Mouse (Mus musculus) hindbrain, embryonic 15.5 days (tissue): Measurements from ENCODE around the gene Prpsap1. TPM values are rescaled to one million over a fixed set of nuclear protein-coding genes. Genes with fewer than 3 reads are reported as not detected.

ENCODE experiments used
- ATAC-seq: fragments of 200-750 bp; cut with Nextera tagmentation; 2 replicates; pipeline ENCODE4 v1.8.0; 2017; ENCODE audit warnings: low read depth, moderate number of reproducible peaks, moderate TSS enrichment; ENCODE audit not compliant: low FRiP score
- H3K27ac ChIP-seq: fragments of 300-500 bp; sonication (generic); replicated peaks from 2 replicates; pipeline ENCODE4 v1.5.1; 2015; ENCODE audit warnings: mild to moderate bottlenecking, inconsistent platforms
- H3K27me3 ChIP-seq: fragments of 300-500 bp; sonication (generic); 2 replicates; pipeline ENCODE4 v1.6.1; 2015; ENCODE audit warnings: control low read depth, inconsistent platforms
- H3K36me3 ChIP-seq: fragments of 300-500 bp; sonication (generic); 2 replicates; pipeline ENCODE4 v1.6.1; 2015; ENCODE audit warnings: control low read depth, inconsistent platforms
- H3K4me1 ChIP-seq: fragments of 300-500 bp; sonication (generic); replicated peaks from 2 replicates; pipeline ENCODE4 v1.6.1; 2015; ENCODE audit warnings: control low read depth, inconsistent platforms
- H3K4me2 ChIP-seq: fragments of 300-500 bp; sonication (generic); 2 replicates; pipeline ENCODE4 v1.6.1; 2015; ENCODE audit warnings: moderate library complexity, mild to moderate bottlenecking, inconsistent platforms
- H3K4me3 ChIP-seq: fragments of 300-500 bp; sonication (generic); 2 replicates; pipeline ENCODE4 v1.5.1; 2015; ENCODE audit warnings: mild to moderate bottlenecking, inconsistent platforms
- H3K9ac ChIP-seq: fragments of 300-500 bp; sonication (generic); 2 replicates; pipeline ENCODE4 v1.6.1; 2015; ENCODE audit warnings: inconsistent platforms
- H3K9me3 ChIP-seq: fragments of 300-500 bp; sonication (generic); 2 replicates; pipeline ENCODE4 v1.6.1; 2016; ENCODE audit warnings: control low read depth, inconsistent platforms
- WGBS: fragments of 180-500 bp; shearing (Covaris S2); methylation state at CpG from one replicate; pipeline ENCODE4 v1.1.7; 2015; 5-methylcytosine and 5-hydroxymethylcytosine counted together
- polyA plus RNA-seq: library from polyadenylated mRNA; unstranded; fragments of >200 nt; fragmentation: Nextera tagmentation; extraction: Ambion mirVana; gene quantifications from 2 replicates; pipeline ENCODE4 v1.2.1, GENCODE M21; 2015

The Prpsap1 gene
- polyA plus RNA-seq, 1 experiment from 2014 or later, result 186 TPM

DNA sequence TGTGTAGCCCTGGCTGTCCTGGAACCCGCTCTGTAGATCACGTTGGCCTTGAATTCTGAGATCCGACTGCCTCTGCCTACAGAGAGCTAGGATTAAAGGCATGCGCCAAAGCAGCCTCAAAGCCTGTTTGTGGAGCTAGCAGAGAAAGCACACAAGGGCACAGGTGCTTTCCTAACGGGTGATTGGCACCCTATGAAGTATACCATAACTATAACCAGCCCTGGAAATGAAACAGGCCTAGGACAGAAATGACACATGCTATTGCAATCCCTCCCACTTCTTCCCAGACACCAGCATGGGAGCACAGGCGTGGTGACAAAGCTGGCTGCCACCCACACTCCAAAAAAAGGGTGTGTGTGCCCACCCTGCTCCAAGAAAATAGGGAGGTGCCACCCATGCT, 19.0 kb upstream of the Prpsap1 start:
- Histone ChIP-seq H3K4me2 (no peak overlapping the region), H3K4me3 (no peak overlapping the region), H3K27ac (no peak overlapping the region), H3K9ac (no peak overlapping the region), H3K9me3 (no peaks in the 10 kb centered on the region), H3K4me1 (no peaks in the 10 kb centered on the region; the same call in 1 of the 2 replicates), H3K36me3 (no peaks in the 10 kb centered on the region), H3K27me3 (no peaks in the 10 kb centered on the region)
- WGBS, result 83% methylated on average over 6 of the region's 6 CpGs
- no peak for ATAC-seq

DNA sequence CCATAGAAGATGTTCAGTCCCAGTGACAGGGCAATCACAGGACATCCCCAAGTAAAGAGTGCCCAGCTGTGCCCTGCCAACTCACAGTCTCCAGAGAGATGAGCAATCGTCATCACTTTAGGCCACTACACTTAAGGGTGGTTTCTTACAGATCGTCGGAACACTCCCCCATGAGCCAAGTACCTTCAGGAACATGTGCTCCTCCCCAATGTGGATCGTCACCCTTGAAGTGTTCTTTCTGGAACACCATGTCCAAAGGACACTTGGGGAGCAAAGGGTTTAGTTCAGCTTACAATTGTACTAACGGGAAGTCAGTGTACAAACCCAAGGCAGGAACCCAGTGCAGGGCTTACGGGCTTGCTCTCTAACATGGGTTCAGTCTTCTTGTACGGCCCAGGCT, 18.2 kb upstream of the Prpsap1 start:
- 94% methylated on average over 7 of the region's 7 CpGs for WGBS
- no peak for ATAC-seq
- H3K9ac ChIP-seq, result no peak overlapping the region

DNA sequence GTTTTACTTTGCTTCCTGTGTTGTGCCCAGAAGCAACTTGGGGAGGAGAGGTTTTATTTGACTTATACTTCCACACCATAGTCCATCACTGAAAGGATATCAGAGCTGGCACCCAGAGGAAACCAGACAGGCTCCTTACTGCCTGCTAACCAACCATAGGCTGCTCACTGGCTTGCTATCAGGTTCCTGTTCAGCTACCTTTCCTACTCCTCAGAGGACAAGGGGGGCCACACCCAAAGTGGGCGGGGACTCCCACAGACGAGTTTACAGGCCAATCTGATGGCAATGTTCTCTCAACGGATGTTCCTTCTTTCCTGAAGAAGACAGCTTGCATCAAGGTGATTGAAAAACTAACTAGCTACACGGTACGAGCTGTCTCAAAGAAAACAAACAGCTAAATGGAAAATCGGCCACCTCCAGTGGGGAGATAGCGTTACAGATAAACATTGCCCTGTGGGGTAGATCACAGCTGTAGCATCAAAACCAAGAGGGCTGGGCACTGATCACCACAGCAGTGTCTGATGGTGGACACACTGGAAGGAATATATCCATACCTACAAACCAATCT, 17.4 kb upstream of the Prpsap1 start:
- no peak overlapping the region for H3K27ac ChIP-seq
- no peaks in the 10 kb centered on the region for H3K9me3 ChIP-seq
- no peaks in the 10 kb centered on the region for H3K36me3 ChIP-seq
- no peak for ATAC-seq
- no peaks in the 10 kb centered on the region for H3K27me3 ChIP-seq
- WGBS, result 65% methylated on average over 7 of the region's 7 CpGs
- H3K9ac ChIP-seq, result no peak overlapping the region
- no peak overlapping the region for H3K4me3 ChIP-seq
- H3K4me1 ChIP-seq, result no peaks in the 10 kb centered on the region; the same call in 1 of the 2 replicates
- H3K4me2 ChIP-seq, result no peak overlapping the region

More for the DNA sequence above, 18.2 kb upstream of the Prpsap1 start:
- H3K9me3 ChIP-seq, result no peaks in the 10 kb centered on the region
- H3K27me3 ChIP-seq, result no peaks in the 10 kb centered on the region
- H3K4me3 ChIP-seq, result no peak overlapping the region
- no peaks in the 10 kb centered on the region for H3K36me3 ChIP-seq
- no peaks in the 10 kb centered on the region; the same call in 1 of the 2 replicates for H3K4me1 ChIP-seq
- H3K27ac ChIP-seq, result no peak overlapping the region
- no peak overlapping the region for H3K4me2 ChIP-seq

DNA sequence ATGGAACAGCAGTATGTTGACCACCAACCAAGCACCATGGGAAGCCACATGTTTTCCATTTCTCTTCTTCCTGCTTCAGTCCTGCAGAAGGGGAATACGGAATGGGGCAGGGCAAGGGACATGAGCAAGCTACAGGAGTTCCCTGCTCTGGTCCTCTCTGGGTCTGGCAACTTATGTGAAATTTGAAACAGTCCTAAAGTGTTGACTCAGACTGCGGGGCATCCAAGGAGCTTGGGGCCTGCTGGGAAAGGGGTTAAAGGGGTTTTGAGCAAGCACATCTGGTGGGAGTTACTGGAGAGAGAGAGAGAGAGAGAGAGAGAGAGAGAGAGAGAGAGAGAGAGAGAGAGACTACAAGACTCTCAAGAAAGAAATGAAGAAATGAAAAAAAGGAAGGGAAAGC, 14.7 kb upstream of the Prpsap1 start:
- no peak for ATAC-seq
- Histone ChIP-seq H3K27me3 (no peaks in the 10 kb centered on the region), H3K4me2 (no peak overlapping the region), H3K9ac (no peak overlapping the region), H3K27ac (no peak overlapping the region), H3K4me1 (no peaks in the 10 kb centered on the region), H3K36me3 (no peaks in the 10 kb centered on the region), H3K9me3 (no peaks in the 10 kb centered on the region), H3K4me3 (no peak overlapping the region)
- WGBS, result 71% methylated on average over 2 of the region's 2 CpGs

DNA sequence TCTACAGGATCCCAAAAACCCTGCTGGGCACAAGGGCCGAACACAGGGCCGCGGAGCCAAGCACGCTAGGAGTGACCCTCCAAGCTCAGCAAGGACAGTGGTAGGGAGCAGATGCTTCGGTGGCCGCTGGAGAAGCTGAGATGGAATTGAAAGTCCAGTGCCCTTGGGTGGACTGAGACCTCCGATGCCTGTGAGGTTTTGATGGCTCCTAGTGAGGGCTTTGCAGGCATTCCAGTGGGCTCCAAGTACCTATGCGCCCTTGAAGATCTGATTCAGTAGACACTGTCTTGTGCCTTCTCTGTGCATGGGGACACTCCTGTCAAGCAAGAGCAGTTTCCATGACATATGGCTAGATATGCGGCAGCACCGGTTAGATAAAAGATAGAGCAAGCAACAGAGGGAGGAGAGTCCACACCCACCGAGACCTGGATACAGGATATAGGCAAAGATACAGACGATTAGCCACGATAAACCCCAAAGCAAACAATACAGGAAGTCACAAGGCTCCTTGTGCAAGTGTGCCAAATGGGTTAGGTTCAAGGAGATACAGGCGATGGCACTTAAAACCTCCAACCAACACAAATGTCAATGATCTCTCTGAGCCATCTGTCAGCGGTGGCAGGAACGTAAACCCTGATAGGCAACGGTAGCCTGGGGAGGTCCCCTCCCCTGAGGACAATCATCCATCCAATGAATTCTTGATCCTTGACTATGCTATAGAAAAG, 12.3 kb upstream of the Prpsap1 start:
- H3K9me3 ChIP-seq, result no peaks in the 10 kb centered on the region
- no peak overlapping the region for H3K9ac ChIP-seq
- H3K4me1 ChIP-seq, result no peaks in the 10 kb centered on the region
- H3K4me3 ChIP-seq, result no peak overlapping the region
- H3K27me3 ChIP-seq, result no peaks in the 10 kb centered on the region
- no peaks in the 10 kb centered on the region for H3K36me3 ChIP-seq
- H3K4me2 ChIP-seq, result no peak overlapping the region
- 80% methylated on average over 17 of the region's 17 CpGs for WGBS
- no peak for ATAC-seq
- H3K27ac ChIP-seq, result no peak overlapping the region

DNA sequence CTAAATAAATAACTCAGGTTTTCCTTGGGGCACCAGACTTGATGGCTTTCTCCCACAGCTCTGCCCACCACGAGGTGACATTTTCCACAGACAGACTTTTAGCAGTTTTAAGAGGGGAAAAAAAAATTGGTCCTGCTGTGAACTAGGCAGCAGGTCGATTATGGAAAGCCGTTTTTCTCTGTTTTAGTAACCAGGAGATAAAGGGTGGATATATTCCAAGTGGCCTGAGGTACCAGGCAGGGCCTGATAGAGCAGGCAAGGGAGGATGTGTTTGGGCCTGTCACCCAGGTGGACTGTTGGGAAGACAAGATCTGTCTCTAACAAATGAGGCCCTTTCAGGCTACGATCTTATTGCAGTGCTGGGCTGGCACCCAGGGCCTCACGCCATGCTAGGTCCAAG, 11.6 kb upstream of the Prpsap1 start:
- Histone ChIP-seq H3K4me2 (no peak overlapping the region), H3K4me3 (no peak overlapping the region), H3K4me1 (peaks cover 4% of the 10 kb centered on the region; the same call in 1 of the 2 replicates), H3K36me3 (no peaks in the 10 kb centered on the region), H3K27ac (no peak overlapping the region), H3K9me3 (no peaks in the 10 kb centered on the region), H3K9ac (no peak overlapping the region), H3K27me3 (no peaks in the 10 kb centered on the region)
- 75% methylated on average over 5 of the region's 5 CpGs for WGBS
- no peak for ATAC-seq

DNA sequence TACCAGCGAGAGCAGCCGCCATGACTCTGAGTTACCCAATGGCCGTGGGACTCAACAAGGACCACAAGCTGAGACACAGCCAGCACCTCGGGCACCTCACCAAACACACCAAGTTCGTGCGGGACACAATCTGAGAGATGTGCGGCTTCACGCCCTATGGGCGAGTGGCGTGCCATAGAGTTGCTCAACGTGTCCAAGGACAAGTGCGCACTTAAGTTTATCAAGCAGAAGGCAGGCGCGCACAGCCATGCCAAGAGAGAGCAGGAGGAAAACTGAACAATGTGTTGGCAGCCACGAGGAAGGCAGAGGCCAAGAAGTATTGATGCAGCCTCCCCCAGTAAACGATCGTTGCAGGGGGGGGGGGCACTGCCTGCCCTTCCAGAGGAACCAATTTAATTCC, 10.5 kb upstream of the Prpsap1 start:
- WGBS, result 89% methylated on average over 17 of the region's 17 CpGs
- Histone ChIP-seq H3K27me3 (no peaks in the 10 kb centered on the region), H3K4me2 (no peak overlapping the region), H3K9me3 (no peaks in the 10 kb centered on the region), H3K36me3 (no peaks in the 10 kb centered on the region), H3K4me3 (no peak overlapping the region), H3K4me1 (peaks cover 4% of the 10 kb centered on the region; the same call in 1 of the 2 replicates), H3K9ac (no peak overlapping the region), H3K27ac (no peak overlapping the region)
- ATAC-seq, result no peak

DNA sequence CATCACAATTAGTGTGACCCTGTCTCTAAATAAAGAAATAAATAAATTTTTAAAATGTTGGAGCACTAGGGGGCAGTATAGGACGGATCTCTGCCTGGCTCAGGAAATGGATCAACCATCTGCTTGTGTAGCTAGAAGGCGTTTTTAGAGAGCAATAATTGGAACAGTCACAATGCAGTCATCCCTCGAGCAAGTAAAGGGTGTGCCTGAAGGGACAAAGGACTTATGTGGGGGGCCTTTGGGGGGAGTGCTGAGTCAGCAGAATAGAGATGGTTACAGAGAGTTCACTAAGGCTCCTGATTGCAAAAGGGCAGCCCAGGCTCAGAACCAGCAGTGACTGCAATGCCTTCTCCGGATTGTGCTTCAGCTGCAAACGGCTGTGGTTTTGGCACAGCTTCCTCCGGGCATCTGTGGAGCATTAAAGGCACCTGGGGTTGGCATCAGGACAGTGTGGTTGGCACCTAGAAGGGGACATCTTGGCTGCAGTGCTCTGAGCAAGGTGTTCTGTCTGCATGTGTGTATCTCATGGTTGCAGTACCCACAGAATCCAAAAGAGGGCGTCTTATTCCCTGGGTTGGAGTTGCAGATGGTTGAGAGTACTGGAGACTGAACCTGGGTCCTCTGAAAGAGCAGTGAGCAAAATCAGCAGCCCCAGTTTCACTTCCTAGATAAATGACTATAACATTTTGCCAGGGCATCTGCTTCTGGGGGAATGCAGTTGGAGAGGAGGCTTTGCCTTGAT, 7.2 kb upstream of the Prpsap1 start:
- Histone ChIP-seq H3K9ac (no peak overlapping the region), H3K4me3 (no peak overlapping the region), H3K27me3 (no peaks in the 10 kb centered on the region), H3K4me2 (peak overlapping the region; percentile 24; the same call in 1 of the 2 replicates), H3K9me3 (no peaks in the 10 kb centered on the region), H3K27ac (peak overlapping the region; percentile 28; the same call in 1 of the 2 replicates), H3K4me1 (peaks cover 8% of the 10 kb centered on the region; the same call in 1 of the 2 replicates), H3K36me3 (no peaks in the 10 kb centered on the region)
- 22% methylated on average over 7 of the region's 7 CpGs for WGBS
- no peak for ATAC-seq

DNA sequence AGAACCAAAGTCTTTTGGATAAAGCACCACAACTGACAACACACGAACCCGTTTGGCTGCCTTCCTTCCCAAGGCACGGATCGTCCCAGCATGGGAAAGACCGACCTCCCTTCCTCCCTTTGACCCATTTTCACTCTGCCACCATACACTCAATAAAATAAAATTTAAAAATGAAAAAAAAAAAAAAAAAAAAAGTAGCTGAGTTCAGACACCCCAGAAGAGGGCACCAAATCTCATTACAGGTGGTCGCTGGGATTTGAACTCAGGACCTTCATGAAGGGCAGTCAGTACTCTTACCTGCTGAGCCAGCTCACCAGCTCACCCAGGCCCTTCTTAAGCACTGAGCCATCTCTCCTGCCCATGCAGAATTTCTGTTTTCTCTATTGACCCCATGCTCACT, 5.0 kb upstream of the Prpsap1 start:
- no peak for ATAC-seq
- Histone ChIP-seq H3K4me2 (peak overlapping the region; percentile 52), H3K9ac (no peak overlapping the region), H3K9me3 (no peaks in the 10 kb centered on the region), H3K27ac (no peak overlapping the region), H3K4me3 (peak overlapping the region; percentile 24), H3K4me1 (peaks cover 16% of the 10 kb centered on the region; the same call in 1 of the 2 replicates), H3K36me3 (no peaks in the 10 kb centered on the region), H3K27me3 (no peaks in the 10 kb centered on the region)
- WGBS, result 49% methylated on average over 6 of the region's 6 CpGs

DNA sequence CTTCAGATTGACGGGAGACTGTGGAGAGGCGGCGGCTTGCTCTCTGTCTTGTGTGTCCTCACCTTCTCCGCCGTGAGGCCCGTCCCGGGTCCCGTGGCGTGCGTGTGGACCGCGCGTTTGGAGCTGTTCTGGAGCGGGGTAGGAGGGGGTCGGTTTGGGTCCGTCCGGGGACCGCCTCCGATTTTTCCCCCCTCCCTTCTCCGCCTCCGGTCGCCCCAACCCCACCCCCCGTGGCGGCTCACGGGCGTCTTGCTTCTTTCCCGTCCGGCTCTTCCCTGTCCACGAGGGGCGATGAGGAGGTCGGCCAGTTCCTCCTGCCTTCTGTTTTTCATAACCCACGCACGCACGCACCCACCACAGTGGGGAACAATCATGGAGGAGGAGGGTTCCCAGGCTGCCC, 4.6 kb upstream of the Prpsap1 start:
- no peaks in the 10 kb centered on the region for H3K9me3 ChIP-seq
- H3K27me3 ChIP-seq, result no peaks in the 10 kb centered on the region
- H3K36me3 ChIP-seq, result no peaks in the 10 kb centered on the region
- 25% methylated on average over 33 of the region's 34 CpGs for WGBS
- no peak for ATAC-seq
- peaks cover 16% of the 10 kb centered on the region; the same call in 1 of the 2 replicates for H3K4me1 ChIP-seq
- no peak overlapping the region for H3K27ac ChIP-seq
- no peak overlapping the region for H3K9ac ChIP-seq
- peak overlapping the region; percentile 24 for H3K4me3 ChIP-seq
- H3K4me2 ChIP-seq, result peak overlapping the region; percentile 52

DNA sequence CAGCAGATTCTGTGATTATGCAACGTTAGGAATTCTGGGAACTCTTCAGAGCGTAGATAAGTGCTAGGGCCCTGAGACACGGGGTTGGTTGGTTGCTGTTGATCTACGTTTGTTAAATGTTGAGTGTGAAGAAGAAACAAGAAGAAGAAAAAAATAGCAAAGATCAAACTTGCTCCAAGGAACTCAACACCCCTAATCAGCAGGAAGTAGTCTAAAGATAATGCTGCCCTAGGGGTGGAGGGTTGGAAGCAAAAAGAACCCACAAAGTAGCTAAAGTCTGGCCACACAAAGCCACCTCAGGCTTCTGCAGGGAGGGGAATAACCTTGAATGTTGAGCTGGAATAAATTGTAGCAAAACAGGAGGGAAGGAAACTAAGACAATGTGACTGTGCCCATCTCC, 3.3 kb upstream of the Prpsap1 start:
- Histone ChIP-seq H3K4me1 (peaks cover 16% of the 10 kb centered on the region; the same call in 1 of the 2 replicates), H3K4me3 (no peak overlapping the region), H3K27ac (no peak overlapping the region), H3K27me3 (no peaks in the 10 kb centered on the region), H3K9me3 (no peaks in the 10 kb centered on the region), H3K9ac (no peak overlapping the region), H3K36me3 (no peaks in the 10 kb centered on the region), H3K4me2 (no peak overlapping the region)
- no peak for ATAC-seq
- WGBS, result 93% methylated on average over 4 of the region's 4 CpGs

DNA sequence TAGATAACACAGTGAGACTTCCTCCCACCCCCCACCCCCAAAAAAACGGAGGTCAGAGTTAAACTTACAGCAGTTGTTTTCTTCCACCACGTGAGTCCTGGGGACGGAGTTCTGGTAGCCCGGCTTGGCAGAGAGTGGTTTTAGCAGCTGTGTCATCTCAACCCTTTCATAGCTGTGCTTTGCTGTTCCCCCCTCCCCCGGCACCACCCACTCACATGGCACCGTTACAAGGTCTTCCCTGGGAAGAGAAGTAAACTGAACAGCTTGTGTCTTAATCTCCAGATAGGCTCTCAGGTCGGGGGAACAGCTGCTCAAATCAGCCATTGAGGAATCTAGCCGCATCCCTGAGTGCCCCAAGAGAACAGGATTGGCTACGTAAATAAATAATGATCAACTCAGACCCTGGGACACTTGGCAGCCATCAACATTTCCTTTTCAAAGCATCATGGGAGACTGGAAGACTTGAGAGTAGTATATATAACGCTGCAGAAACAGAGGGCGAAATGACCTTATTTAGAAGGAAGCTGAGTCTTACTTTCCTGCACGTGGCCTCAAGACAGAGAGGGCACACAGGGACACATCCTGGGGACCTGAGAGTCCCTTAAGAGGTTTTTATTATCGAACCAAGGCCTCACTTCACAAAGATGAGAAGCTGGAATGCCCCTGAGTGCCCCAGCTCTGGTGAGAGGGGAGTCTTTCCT, 622 bp upstream of the Prpsap1 start:
- Histone ChIP-seq H3K36me3 (no peaks in the 10 kb centered on the region), H3K27ac (no peak overlapping the region), H3K4me2 (no peak overlapping the region), H3K9ac (no peak overlapping the region), H3K27me3 (no peaks in the 10 kb centered on the region), H3K4me1 (peaks cover 16% of the 10 kb centered on the region), H3K4me3 (no peak overlapping the region), H3K9me3 (no peaks in the 10 kb centered on the region)
- ATAC-seq, result no peak
- 38% methylated on average over 13 of the region's 13 CpGs for WGBS
